Mouse (Mus musculus) cerebellum, postnatal 4 days (tissue): ENCODE measurements around the gene Klhl7.
A peak's percentile ranks its signal among the peaks of the same experiment; 100 is the strongest.
"Not testable (repeated sequence)": the region's sequence is repeated elsewhere in the genome, so short reads cannot be mapped to it uniquely, and the experiment has no call there.

Experiments
- DNase-seq, 2 experiments: peaks; one replicate each; pipeline ENCODE4 v3.0.0; 2022; ENCODE audit warnings: low spot score in 2 of 2, mixed read lengths in 1 of 2

Klhl7 gene

DNA sequence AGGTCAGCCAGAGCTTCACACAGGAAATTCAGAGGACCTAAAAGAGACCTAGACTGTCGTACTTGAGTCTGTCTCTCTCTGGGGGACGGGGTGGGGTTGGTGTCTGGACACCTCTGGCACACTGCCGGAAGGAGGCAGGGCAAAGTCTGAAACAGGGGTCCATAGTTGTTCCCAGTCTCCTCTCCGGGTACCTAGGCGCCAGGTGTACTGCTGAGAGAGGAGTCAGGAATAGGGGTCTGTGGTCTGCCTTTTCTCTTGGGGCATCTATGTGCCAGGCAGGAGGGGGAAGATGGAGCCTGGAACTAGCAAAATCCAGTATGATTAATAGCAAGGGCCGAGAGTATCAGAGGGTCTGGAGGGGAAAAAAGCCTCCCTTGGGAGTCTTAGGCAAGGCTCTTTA, 5.0 kb upstream of the Klhl7 start:
- no peak for DNase-seq

DNA sequence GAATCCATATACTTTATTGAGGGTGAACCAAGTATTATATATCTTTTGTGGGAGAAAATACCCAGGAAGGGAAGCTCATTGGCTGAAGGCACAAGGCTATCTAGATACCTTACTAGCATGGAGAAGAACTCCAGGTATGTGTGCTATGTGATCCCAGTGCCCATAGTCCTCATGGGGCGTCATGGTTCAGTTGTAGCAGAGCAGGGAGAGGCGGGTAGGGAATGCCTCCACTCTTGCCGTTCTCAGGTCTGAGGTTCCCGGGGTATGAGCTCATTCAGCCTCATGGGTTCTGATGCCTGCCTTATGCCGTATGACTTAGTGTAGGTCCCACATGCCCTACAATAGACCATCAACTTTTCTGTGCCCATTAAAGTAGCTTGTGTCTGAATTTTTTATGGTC, 4.5 kb upstream of the Klhl7 start:
- no peak for DNase-seq

DNA sequence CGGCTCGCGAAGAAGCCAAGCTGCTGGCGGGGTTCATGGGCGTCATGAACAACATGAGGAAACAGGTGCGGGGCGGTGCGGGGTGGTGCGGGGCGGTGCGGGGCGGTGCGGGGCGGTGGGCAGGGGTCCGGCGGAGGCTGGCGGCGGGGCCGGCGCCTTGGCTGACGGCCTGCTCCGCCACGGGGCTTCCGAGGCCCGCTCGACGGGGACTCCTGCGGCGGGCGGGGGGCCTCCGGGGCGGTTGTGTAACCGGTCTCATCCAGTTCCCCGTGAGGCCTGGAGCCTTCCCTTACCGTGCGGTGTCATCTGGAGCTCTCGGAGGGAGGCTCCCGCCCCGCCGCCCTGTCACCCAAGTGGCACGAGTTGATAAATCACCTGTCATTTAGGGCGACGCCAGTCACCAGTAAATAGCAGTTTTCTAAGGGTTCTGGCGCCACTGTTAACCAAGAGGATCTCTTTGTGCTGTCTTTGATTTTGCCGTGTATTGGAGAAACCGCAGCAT, 456 bp downstream of the Klhl7 start:
- peak; percentile 50 to 64 for DNase-seq

GRCm38 (mm10) chr5:24101446-24102140, 1.2 kb downstream of the Klhl7 start:
- no peak for DNase-seq

- not testable (repeated sequence) for DNase-seq
Observed at GRCm38 (mm10) chr5:24103235-24103634, 2.8 kb downstream of the Klhl7 start.

GRCm38 (mm10) chr5:24103841-24104240, 3.4 kb downstream of the Klhl7 start:
- DNase-seq: no peak

DNA sequence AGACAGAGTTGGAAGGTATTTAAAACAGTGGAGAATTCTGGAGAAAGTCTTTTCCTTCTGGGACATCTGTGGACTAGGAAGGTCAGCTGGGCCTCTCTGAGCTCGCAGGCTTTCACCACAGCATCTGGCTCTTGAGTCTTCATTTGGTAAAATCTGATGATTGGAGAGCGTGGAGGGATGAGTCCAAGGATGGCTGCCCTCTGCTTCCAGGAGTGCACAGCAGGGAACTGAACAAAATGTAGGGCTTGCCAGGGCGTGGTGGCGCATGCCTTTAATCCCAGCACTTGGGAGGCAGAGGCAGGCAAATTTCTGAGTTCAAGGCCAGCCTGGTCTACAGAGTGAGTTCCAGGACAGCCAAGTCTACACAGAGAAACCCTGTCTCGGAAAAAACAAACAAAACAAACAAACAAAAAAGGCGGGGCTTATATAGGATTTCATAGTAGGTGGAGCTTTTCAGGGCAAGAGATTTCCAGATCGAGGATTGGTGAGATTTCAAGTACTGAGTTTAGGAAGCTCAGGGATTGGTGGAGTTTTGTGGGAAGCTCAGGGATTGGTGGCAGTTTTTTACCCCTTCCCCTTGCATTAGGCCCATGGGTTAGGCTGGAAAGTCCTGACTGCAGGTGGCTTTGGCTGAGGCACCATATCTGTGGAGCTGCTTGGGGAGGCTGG, 6.8 kb downstream of the Klhl7 start:
- no peak for DNase-seq

DNA sequence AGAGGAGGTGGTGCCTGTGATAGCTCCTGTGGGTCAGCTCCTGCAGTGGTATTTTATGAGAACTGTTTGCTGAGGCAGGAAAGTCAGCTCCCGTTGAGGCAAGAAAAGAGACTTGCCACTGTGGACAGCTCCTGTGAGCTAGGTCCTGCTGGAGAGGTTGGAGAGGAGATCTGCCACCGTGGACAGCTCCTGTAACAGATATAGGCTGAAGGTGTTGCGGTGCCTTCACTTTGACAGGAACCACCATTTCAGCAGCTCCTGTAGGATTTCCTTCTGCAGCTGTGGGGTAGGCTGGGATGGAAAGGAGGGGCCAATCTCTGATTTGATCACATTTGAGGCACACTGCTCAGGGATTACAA, 7.3 kb downstream of the Klhl7 start:
- DNase-seq: no peak

GRCm38 (mm10) chr5:24110068-24110467, 9.7 kb downstream of the Klhl7 start:
- no peak for DNase-seq

DNA sequence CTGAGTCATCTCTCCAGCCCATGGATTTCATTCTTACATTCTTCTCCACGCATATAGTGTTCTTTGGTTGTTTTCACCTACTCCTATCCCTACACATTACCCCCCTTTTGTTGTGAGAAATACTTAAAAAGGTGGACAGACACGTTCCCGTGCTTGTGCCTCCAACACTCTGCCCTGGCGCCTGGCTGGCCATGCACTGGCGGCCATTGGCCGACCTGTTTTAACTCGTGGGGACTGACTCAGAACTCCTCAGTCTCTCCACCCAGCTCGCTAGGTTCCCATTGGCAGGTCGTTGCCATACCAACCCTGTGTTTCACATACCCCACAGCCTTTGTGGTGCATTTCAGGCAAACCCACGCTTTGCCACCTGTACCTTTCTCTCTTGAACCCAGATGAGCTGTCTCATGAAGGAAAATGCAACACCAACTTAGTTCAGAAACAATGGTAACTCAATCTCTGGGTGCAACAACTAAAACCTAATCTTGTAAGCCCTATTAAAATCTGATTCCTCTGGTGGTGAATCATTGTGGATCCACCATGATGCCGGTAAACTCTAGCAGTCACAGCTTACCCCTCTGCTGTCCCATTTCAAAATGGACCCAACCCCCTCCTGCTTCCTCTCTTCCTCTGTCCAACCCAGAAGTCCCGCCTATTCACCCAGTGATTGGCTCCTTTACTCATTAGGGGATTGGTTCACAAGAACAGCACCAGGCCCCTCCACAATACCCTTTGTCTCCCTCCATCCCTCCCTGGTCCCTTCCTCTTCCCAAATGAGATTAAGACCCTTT, 11.9 kb downstream of the Klhl7 start:
- DNase-seq: no peak

- no peak for DNase-seq
Observed at GRCm38 (mm10) chr5:24122221-24122620, 21.8 kb downstream of the Klhl7 start.

GRCm38 (mm10) chr5:24124175-24124574, 23.8 kb downstream of the Klhl7 start:
- no peak for DNase-seq

- DNase-seq: no peak
Observed at GRCm38 (mm10) chr5:24124579-24125276, 24.3 kb downstream of the Klhl7 start.

- DNase-seq: no peak
Observed at GRCm38 (mm10) chr5:24125910-24126636, 25.7 kb downstream of the Klhl7 start.

GRCm38 (mm10) chr5:24126967-24127366, 26.6 kb downstream of the Klhl7 start:
- no peak for DNase-seq

- DNase-seq: no peak
Observed at GRCm38 (mm10) chr5:24146964-24147363, 46.6 kb downstream of the Klhl7 start.

DNA sequence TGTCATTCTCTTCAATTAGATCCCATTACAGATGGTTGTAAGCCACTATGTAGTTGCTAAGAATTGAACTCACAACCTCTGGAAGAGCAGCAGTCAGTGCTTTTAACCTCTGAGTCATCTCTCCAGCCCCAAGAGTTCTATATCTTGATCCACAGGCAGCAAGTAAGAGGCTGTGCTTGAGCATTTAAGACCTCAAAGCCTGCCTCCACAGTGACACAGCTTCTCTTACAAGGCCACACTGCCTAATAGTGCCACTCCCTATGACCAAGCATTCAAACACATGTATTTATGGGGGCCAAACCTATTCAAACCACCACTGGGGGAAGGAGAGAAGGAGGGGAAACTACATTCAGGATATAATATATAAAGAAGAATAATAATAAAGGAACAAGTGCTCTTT, 51.8 kb downstream of the Klhl7 start:
- DNase-seq: no peak

GRCm38 (mm10) chr5:24156774-24157173, 56.4 kb downstream of the Klhl7 start:
- DNase-seq: no peak

- DNase-seq: peak; percentile 94 to 97
Observed at GRCm38 (mm10) chr5:24164789-24165445, 64.5 kb downstream of the Klhl7 start, which contains the start of gene Nupl2. Gene Nupl2, plus strand, starts transcription at chr5:24164963.

DNA sequence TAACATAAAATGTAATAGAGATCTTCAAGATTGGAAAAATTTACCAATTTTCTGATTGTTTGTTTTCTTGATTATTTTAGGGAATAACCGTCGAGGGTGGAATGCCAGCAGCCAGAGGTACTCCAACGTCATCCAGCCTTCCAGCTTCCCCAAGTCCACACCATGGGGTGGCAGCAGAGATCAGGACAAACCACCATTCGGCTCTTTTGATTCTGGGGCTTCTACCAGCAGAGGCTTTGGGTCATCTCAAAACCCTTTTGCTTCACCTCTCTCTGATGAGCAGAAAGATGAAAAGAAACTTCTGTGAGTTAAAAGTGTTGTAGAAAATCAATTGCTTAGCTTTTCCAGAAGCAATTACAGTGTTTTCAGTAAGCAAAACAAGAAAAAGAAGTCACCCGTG, 66.9 kb downstream of the Klhl7 start:
- no peak for DNase-seq

DNA sequence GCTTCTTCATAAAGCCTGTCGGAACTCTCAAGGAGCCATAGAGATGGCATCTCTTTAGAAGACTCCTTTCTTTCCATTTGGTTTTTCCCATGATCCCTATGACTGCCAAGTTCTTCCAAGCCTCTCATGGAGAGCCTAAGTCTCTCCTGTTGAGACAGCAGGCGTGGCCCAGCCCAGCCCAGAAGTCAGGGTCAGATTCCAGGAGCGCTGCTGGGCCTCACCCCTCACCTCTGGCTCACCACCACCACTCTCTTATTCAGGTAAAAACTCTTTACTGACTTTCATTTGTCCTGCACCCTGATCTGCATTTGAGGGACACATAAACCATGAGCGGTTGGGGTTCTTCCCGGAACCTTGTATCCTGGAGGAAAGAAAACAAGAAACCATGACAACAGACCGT, 69.5 kb downstream of the Klhl7 start:
- DNase-seq: no peak
